In the genomic region with DNA sequence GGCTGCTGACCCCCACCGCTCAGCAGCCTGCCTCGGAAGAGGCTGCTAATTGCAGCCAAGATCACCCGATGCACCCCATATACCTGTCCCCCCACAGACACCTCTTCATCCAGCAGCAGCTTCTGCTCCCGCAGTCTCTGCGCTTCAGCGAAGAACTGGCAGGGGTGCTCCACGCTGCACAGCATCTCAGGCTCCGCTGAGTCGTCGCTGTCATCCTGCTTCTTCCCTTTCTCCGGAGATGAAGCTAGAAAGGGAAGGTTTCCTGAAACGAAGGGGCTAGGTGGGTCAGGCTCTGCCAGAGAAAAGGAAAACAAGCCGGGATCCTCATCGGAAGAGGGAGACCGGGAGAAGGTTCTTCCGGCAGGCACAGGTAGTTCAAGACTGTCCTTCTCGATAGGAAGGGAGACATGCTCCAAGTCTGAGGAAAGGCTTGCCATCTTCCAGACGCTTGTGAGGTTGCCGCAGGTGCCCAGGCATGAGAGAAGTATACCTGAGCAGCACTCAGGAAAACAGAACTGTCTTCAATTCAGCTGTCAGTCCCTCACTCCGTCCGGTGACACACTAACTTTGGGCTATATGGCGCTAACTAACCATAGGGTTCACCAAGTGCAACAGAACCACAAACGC, we compare ENCODE assay signal across 7 mouse cellular contexts. TPM values are rescaled to one million over a fixed set of nuclear protein-coding genes. Genes with fewer than 3 reads are reported as not detected.
DNase-seq lines count a peak whose midpoint lies in the region; ATAC-seq lines count a peak whose summit lies in the region.

No protein-coding gene starts in this region.

- WGBS in heart, embryonic 13.5 days, result 12% methylated on average over 23 of the region's 23 CpGs
- 19% methylated on average over 23 of the region's 23 CpGs for WGBS in neural tube, embryonic 12.5 days

- no peak for ATAC-seq in heart, embryonic 13.5 days (ENCODE audit: extremely low read depth, insufficient number of reproducible peaks, low FRiP score, low TSS enrichment)
- peak; percentile 61 for ATAC-seq in neural tube, embryonic 12.5 days (ENCODE audit: low FRiP score, low read depth)

- intact Hi-C loops in left cerebral cortex, postnatal 4 days (cut with DNase I), result no loop called here

- H3K27ac ChIP-seq in heart, embryonic 13.5 days (replicated peaks), result no peak overlapping the region
- H3K27ac ChIP-seq in neural tube, embryonic 12.5 days, result no peak overlapping the region

- DNase-seq in right cerebral cortex, adult 18-20 months, result peak; percentile 42
- DNase-seq in right cerebral cortex, postnatal 36 days (ENCODE audit: low spot score in 2 of 2), result no peak
- peak; percentile 59 to 66 for DNase-seq in cerebellum, postnatal 36 days
- peak; percentile 6 for DNase-seq in left cerebral cortex, postnatal 4 days
- DNase-seq in urinary bladder, postnatal 4 days (ENCODE audit: low spot score in 2 of 2), result no peak

- peaks cover 23% of the 10 kb centered on the region for H3K4me1 ChIP-seq in heart, embryonic 13.5 days
- H3K4me1 ChIP-seq in neural tube, embryonic 12.5 days, result peaks cover 10% of the 10 kb centered on the region

- H3K9ac ChIP-seq in heart, embryonic 13.5 days, result peak overlapping the region; percentile 79
- H3K9ac ChIP-seq in neural tube, embryonic 12.5 days, result peak overlapping the region; percentile 65

- peaks cover 30% of the 10 kb centered on the region for H3K27me3 ChIP-seq in heart, embryonic 13.5 days (replicated peaks)
- peaks cover 3% of the 10 kb centered on the region; the same call in 1 of the 2 replicates for H3K27me3 ChIP-seq in neural tube, embryonic 12.5 days (replicated peaks)

- H3K4me2 ChIP-seq in heart, embryonic 13.5 days, result peak overlapping the region; percentile 92
- peak overlapping the region; percentile 83 for H3K4me2 ChIP-seq in neural tube, embryonic 12.5 days (replicated peaks)

- no peaks in the 10 kb centered on the region for H3K9me3 ChIP-seq in heart, embryonic 13.5 days
- no peaks in the 10 kb centered on the region for H3K9me3 ChIP-seq in neural tube, embryonic 12.5 days

- peak overlapping the region; percentile 55 for H3K4me3 ChIP-seq in heart, embryonic 13.5 days
- H3K4me3 ChIP-seq in neural tube, embryonic 12.5 days, result peak overlapping the region; percentile 47

- H3K36me3 ChIP-seq in heart, embryonic 13.5 days, result no peaks in the 10 kb centered on the region
- H3K36me3 ChIP-seq in neural tube, embryonic 12.5 days, result no peaks in the 10 kb centered on the region

RNA-seq across cellular contexts. Expression of a gene that starts 0.4 kb away (rescaled TPM):
- 0.10 and 0.45 TPM in 2 replicates for polyA plus RNA-seq in heart, embryonic 13.5 days (2015; fragmentation: Nextera tagmentation; extraction: Ambion mirVana)
- 1 to 10 TPM; 1.3 to 1.7 TPM for total RNA-seq in left cerebral cortex, postnatal 4 days (2021)
- polyA plus RNA-seq in neural tube, embryonic 12.5 days (2016; fragmentation: Nextera tagmentation; extraction: Ambion mirVana), result 0.47 and 0.81 TPM in 2 replicates

RNA-seq across cellular contexts. Expression of a gene that starts 26.5 kb away (rescaled TPM):
- 4.5 and 5.1 TPM in 2 replicates for polyA plus RNA-seq in heart, embryonic 13.5 days (2015; fragmentation: Nextera tagmentation; extraction: Ambion mirVana)
- total RNA-seq in left cerebral cortex, postnatal 4 days (2021), result 1 to 10 TPM; 1.6 to 3.4 TPM
- 5.8 and 5.9 TPM in 2 replicates for polyA plus RNA-seq in neural tube, embryonic 12.5 days (2016; fragmentation: Nextera tagmentation; extraction: Ambion mirVana)

RNA-seq across cellular contexts. Expression of a gene that starts 27.8 kb away (rescaled TPM):
- 112 and 131 TPM in 2 replicates for polyA plus RNA-seq in heart, embryonic 13.5 days (2015; fragmentation: Nextera tagmentation; extraction: Ambion mirVana)
- total RNA-seq in left cerebral cortex, postnatal 4 days (2021), result 10 to 100 TPM; 37.8 to 40.1 TPM
- polyA plus RNA-seq in neural tube, embryonic 12.5 days (2016; fragmentation: Nextera tagmentation; extraction: Ambion mirVana), result 120 and 129 TPM in 2 replicates

RNA-seq across cellular contexts. Expression of a gene that starts 27.9 kb away (rescaled TPM):
- polyA plus RNA-seq in heart, embryonic 13.5 days (2015; fragmentation: Nextera tagmentation; extraction: Ambion mirVana), result 148 TPM in 2 replicates
- 10 to 100 TPM; 78.9 to 83.2 TPM for total RNA-seq in left cerebral cortex, postnatal 4 days (2021)
- polyA plus RNA-seq in neural tube, embryonic 12.5 days (2016; fragmentation: Nextera tagmentation; extraction: Ambion mirVana), result 272 and 279 TPM in 2 replicates

RNA-seq across cellular contexts. Expression of a gene that starts 33.8 kb away (rescaled TPM):
- polyA plus RNA-seq in heart, embryonic 13.5 days (2015; fragmentation: Nextera tagmentation; extraction: Ambion mirVana), result 34.9 and 38.2 TPM in 2 replicates
- total RNA-seq in left cerebral cortex, postnatal 4 days (2021), result 10 to 100 TPM; 72.8 to 76.0 TPM
- polyA plus RNA-seq in neural tube, embryonic 12.5 days (2016; fragmentation: Nextera tagmentation; extraction: Ambion mirVana), result 80.0 and 87.1 TPM in 2 replicates

Comparison
In these comparisons a context has a peak if more than half of its experiments do, and no peak if none do; other contexts are left out.
1. DNase-seq: peak in right cerebral cortex, adult 18-20 months (single experiment), cerebellum, postnatal 36 days (2 of 2) and left cerebral cortex, postnatal 4 days (single experiment); none in right cerebral cortex, postnatal 36 days (0 of 2) and urinary bladder, postnatal 4 days (0 of 2).